Mouse (Mus musculus) embryo, embryonic 10 days (tissue): ENCODE measurements around the gene Ahsa1.
"Not testable (repeated sequence)": the region's sequence is repeated elsewhere in the genome, so short reads cannot be mapped to it uniquely, and the experiment has no call there.

Source experiments
- DNase-seq: peaks from one replicate; pipeline ENCODE4 v3.0.0-alpha.2; 2015; ENCODE audit warnings: low spot score

Ahsa1 gene

DNA sequence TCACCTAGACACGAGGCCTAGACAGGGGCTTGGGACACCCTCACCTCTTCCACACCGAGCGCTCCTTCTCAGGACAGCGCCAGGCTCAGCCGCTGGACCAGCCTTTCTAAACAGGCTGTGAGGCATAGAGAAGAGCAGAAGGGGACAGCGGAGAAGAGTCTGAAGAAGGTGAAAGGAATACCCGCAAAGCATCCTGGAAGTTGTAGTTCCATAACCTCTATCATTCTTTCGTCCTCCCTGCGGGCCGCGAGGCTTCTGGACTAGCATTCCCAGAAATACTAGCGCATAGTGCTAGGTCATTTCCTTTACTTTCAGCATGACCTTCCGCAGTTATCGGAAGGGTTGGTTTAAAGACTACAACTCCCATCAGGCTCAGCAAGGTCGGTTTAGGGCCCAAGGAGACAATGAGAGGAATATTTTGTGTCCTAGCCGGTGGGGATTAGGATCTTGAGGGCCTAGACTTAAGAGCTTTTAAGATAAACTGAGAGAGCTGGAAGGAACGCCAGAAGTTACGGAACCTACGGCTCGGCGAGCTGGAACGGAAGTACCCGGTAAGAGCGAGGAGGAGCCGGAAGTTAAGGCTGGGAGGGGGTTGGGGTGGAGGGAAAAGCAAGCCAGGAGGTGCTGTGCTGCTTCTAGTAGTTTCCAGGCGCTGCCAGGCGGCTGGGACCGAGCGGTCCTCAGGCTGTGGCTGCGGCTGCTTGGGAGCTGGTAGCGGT lies at the start of gene Ahsa1, which contains the start of gene Vipas39:
Ahsa1 (plus strand) TSS at position 372 of the 719 bp plus-strand sequence.
Vipas39 (minus strand) TSS at position 149 of the 719 bp plus-strand sequence.
- peak; percentile 98 for DNase-seq

DNA sequence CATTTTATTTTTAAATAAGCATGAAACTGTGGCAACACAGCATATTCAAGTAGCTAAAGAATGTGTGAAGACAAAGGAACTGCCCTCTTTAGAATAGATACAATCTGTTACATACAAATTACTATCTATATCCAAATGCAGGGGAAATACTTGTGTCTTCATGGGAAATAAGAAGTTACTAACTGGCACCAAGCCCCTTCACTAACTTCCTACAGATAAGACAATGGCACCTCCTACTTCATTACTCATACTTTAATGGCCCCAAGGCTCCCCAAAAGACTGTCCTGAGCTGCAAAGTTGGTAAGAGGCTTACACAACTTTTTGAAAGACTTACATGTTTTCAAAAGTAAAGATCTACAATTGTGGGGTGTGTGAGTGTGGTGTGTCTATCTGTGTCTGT lies 48.7 kb upstream of the Ahsa1 start:
- no peak for DNase-seq

DNA sequence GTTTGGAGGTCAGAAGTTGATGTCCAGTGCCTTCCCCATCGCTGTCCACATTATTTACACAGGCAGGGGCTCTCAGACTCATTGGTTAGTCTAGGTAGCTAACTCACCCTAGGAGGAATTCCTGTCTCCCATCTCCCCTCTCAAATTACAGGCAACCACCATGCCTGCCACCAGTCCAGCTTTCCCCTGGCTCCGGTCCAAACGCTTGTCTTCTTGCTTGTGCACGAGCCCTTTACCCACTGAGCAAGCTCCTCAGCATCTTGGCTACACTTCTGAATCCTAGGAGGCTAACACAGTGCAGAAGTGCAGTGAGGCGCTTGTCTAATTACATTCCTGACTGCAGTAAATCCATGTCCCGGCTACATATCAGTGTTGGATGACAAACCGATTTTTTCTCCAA lies 46.9 kb upstream of the Ahsa1 start:
- DNase-seq: no peak

DNA sequence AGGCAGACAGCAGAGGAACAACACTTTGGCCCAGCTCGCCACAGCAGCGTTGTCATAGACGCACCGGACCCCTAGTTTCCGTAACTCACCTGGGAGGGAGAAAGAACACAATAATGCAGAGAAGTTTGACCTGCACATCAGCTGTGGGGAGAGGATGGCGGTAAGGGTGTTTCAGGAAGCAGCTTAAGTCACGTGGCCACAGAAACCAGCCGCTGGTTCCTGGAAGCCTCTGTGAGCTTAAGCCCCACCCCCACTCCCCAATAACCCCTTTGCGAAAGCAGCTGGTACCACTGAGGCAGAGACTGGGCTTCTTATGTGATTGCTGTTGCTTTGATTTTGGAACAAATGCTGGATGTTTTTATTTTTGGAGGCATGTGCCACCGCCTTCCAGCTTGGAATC lies 41.3 kb upstream of the Ahsa1 start:
- DNase-seq: no peak

DNA sequence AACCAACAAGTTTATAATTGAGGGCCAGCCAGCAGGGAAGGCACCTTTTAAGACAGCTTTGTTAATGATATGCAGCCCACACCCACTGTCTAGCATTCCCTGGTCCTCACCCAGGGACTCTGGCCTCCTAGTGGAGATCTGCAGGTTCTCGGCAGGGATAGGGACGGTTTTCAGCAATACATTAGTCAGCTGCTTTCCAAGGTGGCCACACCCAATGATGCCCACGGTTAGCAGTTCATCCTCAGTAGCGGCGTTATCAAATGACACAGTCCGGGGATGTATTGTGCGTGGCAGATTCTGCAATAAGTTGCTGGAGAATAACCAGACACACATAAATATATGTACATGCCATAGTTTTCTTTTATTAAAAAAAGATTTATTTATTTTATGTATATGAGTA lies 39.5 kb upstream of the Ahsa1 start:
- no peak for DNase-seq

DNA sequence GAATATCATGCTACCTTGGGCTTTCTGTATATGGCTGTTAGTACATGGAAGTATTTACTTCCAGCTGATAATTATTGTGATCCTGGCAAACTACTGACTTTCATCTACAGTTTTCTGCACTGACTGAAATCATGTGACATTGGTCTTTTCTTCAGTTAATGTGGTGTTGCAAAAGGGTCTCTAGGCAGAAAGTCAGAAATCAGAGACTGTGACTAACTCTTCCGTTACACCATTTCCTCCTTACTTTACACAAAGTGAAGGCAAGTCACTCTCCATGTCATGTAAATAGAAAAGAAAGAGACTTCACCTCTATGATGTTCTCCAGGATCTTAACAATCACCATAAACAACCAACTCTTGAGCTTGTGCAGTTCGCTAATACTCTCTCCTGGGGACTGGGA lies 36.6 kb upstream of the Ahsa1 start:
- no peak for DNase-seq

DNA sequence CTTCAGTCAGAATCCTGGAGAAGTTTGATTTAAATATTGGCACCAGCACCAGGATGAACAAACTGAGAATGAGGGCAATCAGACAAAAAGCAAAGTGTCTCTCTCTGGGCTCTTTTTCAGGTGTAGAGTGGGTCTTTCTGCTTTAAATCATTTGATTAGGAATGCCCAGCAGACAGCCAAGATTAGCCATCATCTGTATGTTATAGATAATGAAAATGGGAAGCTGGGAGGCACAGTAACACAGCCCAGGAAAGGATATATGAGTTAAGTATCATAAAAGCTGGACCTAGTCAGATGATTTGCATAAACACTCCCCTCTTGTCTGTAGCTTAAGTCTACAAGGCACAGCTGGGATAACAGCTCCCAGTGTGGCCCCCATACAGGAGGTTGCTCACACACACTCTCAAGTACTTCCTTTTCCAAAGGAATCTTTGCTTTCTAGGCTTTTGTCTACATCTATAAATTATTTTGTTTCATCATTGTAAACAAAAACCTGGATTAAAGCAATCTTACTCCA lies 35.8 kb upstream of the Ahsa1 start:
- DNase-seq: no peak

DNA sequence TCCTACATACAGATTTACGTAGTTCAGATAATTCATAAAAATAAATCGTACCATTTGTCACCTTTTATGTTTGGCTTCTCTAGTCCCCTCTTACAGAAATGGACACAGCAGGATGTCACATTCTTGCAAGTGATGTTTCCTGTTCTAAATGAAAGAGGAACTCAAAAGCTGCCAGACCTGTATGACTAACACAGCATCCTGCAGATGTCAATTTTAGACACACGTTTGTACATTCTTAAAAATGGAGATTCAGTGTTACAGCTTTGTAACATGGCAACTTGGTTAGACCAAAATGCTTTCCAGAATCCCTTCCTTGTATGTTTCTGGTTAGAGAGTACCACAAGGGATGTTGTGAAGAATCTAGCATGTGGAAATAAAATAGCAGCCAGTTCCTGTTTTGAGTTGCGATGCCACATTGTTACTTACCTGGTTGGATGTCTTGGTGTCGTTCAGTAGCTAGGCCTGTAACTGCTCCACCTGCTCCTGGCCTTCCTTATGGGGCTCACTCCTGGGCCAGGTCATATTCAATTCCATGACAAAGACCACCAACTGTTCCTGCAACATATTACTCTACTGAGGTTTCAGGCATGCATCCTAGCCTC lies 29.3 kb upstream of the Ahsa1 start:
- DNase-seq: no peak

DNA sequence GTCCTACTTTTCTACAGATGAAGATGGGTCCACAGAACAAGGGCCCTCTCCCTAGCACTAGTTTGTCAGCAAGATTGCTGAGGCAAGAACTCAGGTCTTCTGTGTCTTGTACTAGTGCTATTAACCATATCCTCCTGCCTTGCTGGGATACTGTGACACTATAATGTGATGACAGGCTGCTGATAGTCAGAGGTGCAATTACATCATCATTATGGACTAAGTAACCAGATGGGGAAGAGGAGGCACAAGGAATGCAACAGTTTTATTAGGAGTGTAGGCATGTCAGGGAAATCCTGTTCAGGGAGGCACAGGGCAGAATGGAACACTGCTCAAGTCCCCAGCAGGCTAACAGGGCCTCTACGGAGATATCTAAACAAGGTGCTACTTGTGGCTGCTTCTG lies 27.6 kb upstream of the Ahsa1 start, which contains the start of gene Noxred1:
Noxred1 (minus strand) TSS at position 101 of the 400 bp plus-strand sequence.
- no peak for DNase-seq

DNA sequence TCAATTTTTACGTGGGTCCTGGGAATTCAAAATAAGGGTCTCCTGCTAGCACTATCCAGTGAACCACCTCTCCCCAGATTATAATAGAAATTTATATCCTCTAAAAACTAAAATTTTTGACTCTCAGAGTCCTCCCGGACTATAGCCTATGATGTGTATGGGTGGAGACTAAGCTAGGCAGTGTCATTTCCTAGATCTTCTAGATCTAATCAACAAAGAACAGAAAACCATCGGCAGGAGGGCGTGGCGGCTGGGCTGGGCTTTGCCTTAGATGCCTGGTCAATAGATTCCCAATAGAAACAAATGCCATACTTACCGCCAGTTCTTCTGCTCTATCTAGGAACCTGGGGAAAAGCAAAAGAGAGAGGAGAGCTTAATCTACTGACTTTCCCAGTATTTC lies 16.1 kb upstream of the Ahsa1 start:
- DNase-seq: no peak

DNA sequence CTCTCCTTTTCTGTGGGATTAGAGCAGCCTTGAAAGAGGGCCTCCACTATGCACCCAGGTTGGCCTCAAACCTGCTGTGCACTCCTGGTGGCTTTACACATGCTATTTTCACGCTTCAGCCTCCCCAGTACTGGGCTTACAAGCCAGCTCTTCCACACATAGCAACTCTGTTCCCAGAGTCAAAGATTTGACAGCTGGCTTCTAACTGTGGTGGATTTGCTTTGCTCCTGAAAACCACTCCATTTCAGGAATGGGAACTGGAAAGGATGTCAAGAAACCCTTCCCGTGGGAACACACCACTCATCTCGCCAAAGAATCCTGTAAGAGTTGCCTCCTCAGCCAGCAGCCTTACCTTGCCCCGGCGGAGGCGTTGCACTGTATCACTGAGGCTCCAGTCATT lies 12.4 kb upstream of the Ahsa1 start:
- DNase-seq: no peak

DNA sequence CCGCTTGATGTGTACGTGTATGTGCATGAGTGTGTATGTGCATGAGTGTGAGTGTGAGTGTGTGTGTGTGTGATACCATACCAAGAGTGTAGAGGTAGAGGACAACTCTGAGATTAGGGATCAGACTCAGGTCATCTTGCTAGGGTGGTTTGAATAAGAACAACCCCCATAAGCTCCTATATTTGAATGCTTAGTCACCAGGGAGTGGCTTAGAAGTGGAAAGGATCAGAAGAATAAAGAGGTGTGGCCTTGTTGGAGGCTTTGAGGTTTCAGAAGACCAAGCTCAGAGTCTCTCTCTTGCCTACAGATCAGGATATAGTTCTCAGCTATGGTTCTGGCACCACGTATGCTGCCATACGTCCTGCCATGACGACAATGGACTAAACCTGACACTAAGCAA lies 9.7 kb upstream of the Ahsa1 start:
- DNase-seq: no peak

DNA sequence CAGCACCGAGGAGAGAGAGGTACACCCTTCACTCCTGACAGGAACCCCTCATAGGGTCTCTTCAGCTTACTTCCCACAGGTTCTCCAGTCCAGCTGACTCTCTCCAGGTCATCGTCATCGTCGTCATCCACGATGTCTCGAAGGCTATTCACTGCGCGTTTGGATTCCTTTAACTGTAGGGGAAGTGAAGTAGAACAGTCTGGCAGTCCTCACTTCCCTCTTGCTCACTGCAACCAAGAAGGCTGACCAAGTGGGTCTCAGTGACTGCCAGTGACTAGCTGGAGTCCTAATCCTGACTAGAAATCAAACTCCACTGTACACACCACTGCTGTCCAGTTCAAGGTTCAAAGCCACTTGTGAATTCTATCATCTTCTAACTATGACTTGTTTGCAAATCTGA lies 5.7 kb upstream of the Ahsa1 start:
- DNase-seq: no peak

DNA sequence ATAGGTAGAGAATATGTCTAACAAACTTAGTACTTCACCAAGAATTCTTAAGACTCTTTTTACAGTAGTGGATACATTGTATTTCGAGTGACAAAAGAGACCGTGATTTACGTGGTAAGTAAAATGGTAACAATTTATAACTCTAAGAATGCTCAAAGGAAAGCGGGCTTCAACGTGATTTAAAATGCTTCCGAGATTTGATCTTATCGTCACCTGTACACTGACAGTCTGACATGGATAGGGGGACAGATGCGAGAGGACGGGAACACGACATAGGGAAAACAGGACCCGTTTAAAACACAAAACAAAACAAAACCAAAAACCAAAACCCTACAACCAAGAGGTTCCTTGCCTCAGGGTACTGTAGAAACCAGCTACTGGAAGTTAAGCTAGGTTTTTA lies 835 bp upstream of the Ahsa1 start:
- no peak for DNase-seq

DNA sequence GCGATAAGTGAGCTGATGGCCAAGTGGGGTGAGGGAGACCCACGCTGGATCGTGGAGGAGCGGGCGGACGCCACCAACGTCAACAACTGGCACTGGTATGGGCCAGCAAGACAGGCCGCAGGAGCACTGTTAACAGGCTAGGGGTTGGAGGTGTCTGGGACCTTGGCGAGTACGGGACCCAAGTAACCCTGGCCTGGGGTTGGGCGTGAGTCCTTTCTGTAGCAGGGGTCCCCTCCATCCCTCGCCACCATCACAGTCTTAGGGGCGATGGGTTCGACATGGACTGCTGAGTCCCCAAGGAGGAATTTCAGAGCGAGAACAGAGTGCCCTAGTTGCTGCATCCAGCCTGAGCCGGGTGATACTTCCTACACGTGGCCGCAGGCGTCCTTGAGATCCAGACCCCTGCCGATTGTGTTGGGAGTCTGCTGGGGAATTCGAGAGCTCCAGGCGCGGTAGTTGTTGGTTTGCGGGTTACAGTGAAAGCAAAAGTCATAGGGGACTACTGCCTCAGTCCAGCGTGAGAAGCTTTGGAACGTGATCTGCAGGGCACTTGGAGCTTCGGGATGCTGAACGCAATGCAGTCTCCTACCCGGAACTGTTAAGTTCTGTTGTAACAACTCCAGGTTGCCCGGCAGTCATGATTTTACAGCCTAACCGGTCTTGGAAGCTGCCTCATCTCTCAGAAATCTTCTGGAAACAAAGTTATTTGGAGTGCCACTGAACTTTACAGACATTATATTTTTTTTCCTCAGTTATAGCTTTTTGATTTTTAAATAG lies 736 bp downstream of the Ahsa1 start:
- peak; percentile 58 for DNase-seq

DNA sequence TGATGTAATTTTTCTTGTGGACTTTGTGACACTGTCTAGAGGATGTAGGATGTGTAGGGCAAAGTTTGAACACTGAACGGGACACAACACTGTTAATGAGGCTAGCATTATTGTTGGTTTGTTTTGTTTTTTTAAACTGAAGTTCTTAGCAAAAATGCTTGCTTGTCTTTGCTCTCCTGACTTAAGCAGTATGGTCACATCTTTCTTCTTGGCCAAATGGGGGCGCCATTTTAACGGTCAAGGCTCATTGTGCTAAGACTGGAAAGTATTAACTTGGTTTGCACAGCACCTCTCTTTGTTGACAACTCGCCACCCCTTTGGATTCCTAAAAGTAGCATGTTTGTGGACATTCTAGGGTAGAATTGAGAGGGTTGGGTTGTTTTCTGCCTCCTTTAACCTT lies 1.4 kb downstream of the Ahsa1 start:
- DNase-seq: peak; percentile 61

DNA sequence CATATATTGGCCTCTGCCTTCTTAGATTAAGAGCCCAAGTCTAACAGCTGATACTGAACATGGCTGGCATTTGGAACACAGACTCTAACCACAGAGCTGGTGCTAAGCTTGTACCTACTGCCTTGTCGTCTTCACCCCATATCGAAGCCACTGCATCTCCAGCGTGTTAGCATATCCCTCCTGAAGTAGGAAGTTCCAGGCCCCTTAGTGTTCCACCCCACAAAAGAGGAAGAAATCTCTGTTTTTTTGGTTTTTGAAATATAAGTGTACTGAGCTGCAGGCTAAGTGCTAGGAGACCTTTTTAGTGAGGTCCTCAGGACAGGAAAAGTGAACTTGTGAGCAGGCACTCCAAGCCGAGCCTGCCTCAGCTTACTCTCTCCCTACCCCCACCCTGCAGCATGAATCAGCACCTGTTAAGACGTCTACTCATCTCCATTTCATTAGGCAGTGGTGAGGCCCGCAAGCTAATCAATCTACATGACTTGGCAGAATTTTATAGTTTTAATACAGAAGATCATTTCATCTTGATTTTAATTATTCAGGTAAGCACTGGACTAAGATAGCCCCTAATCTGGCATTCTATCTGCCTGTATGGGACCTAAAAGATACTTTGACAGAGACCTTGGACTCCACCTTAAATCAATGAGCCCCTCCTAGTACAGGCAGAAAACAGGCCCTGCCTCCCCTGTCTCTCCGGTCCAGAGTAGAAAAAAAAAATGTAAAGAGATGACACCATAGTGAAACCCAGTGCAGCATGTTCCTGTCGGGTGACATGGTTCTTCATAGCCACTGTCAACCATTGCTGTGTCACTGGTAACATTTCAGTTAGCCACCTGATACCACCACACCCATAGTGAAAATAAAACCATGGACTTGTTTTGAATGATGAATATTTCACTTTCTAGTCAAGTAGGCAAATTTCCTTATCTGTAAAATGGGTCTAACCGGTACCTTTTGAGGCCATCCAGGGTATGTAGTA lies 8.9 kb downstream of the Ahsa1 start:
- no peak for DNase-seq

DNA sequence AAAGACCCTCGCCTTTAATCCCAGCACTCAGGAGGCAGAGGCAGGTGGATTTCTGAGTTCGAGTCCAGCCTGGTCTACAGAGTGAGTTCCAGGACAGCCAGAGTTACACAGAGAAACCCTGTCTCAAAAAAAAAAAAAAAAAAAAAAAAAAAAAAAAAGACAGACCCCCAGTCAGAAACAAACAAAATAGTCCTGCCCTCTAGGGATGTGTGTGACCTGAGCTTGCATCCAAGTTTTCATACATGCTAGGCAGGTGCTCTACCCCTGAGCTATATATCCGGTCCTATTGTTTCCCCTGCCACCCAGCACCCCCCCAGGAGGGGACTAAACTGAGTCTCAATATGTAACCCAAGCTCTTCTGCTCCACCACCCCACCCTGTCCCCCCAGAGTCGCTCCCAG lies 11.0 kb downstream of the Ahsa1 start:
- not testable (repeated sequence) for DNase-seq

DNA sequence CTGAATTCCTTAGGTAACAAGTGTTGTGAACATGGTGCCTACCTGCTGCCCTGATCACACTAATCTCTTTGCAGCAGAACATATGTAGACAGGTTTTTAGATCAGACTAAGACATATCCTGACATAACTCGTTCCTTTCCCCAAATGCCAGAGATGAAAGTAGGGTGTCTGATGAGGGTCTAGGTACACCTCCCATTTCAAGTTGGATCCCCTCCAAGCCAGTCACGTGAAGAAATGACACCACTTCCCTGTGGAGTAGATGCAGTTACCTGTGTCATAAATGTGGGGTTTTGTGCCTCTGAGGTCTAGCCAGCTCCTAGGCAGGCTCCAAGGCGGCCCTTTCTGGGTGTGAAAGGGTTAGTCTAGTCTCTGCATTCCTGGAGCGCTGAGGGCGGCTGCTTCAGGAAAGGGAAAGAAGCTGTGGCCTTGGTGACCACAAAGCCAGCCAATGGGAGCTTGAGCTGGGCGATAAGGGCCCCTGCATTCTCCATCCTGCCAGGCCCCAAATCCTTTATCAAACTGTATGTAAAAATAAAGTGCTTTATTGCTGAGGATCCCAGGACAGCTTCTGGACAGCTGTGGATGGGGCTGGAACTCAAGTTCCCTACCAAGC lies 11.9 kb downstream of the Ahsa1 start:
- DNase-seq: peak; percentile 59

DNA sequence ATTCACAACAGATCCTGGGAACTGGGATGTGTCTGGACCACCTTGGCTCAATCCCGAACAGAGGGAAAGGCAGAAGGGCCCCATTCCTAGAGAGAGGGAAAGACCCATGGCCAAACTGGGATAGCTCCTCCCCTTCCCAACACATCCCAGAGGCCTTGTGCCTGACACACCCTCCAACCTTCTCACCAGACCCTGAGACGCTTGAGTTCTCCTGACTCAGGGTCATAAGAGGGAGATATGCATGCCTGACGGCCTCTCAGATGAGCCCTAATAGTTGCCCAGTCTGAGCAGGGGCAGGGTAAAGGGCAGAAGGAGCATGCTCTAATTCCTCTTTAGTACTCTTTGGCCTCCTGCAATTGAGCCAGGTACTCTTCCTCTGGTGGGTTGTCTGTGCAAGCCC lies 13.1 kb downstream of the Ahsa1 start:
- no peak for DNase-seq

DNA sequence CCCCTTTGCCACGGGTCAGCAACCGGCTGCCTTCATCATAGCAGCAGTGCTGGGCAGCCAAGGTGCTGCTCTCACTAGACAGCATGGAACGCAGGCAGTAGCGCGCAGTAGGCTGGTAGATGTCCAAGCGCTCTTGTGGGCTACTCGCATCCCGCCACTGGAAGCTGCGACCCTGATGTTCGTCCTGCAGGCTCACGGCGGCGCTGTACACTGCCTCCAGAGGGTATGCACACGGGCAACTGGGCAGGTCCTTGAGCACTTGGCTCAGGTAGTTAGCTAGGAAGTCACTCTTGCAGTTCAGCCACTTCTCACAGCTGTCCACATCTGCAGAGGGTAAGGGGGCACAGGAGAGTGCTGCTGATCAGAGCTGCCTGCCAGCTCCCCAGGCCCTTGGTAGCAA lies 13.6 kb downstream of the Ahsa1 start:
- peak; percentile 35 for DNase-seq
